Mouse (Mus musculus) frontal cortex, postnatal 14 days (tissue): ENCODE measurements at regions not wholly inside any gene's neighbourhood (a gene's known extent, or its start where the extent isn't known, plus 50 kb on each side); places are given as distances from the start of the nearest gene placed in this dataset.

Experiments used
- DNase-seq, 2 experiments: peaks; one replicate each; pipeline ENCODE4 v3.0.0; 2022; ENCODE audit warnings: low spot score in 2 of 2

- no peak for DNase-seq
Measured at GRCm38 (mm10) chr3:147443691-147443960, 591.5 kb downstream of the Ttll7 start.

GRCm38 (mm10) chr3:147444005-147444763 lies 592.0 kb downstream of the Ttll7 start:
- no peak for DNase-seq

- DNase-seq: no peak
Measured at GRCm38 (mm10) chr3:147445066-147445844, 593.1 kb downstream of the Ttll7 start.

- no peak for DNase-seq
Measured at GRCm38 (mm10) chr3:147445884-147446283, 593.7 kb downstream of the Ttll7 start.

GRCm38 (mm10) chr3:147452176-147452575 lies 600.0 kb downstream of the Ttll7 start:
- DNase-seq: no peak

- no peak for DNase-seq
Measured at GRCm38 (mm10) chr3:147455383-147455782, 603.2 kb downstream of the Ttll7 start.

GRCm38 (mm10) chr3:147456294-147456693 lies 604.1 kb downstream of the Ttll7 start:
- DNase-seq: no peak

GRCm38 (mm10) chr3:147458115-147458514 lies 605.9 kb downstream of the Ttll7 start:
- no peak for DNase-seq

GRCm38 (mm10) chr3:147479890-147480289 lies 627.7 kb downstream of the Ttll7 start:
- no peak for DNase-seq
